Mouse (Mus musculus) left cerebral cortex, adult 9 months (tissue): ENCODE measurements around the gene Hmcn2.

ENCODE experiments used
- DNase-seq, 2 experiments: peaks; one replicate each; pipeline ENCODE4 v3.0.0; 2022; ENCODE audit warnings: low spot score in 2 of 2

Hmcn2 gene

GRCm38 (mm10) chr2:31304801-31305665 lies 9.2 kb upstream of the Hmcn2 start:
- no peak for DNase-seq

DNA sequence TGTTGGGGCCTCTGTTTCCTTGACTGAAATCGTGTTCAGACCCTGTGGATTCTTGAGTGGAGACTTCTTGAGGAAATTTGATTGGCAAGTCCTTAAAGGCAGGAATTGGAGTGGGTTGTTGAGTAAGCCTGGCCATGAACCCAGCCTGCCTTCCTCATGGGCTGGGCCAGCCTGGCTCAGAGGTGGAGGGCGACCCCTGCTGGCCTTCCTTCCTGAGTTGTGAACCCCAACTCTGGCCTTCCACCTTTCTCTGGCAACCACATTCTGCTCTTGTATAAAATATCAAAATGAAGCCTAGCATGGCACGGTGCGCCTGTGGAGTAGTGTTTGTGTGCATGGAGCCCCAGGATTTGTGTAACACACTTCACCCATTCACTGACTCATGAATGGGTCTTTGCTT lies 8.5 kb upstream of the Hmcn2 start:
- DNase-seq = no peak

- no peak for DNase-seq
These were observed 6.0 kb upstream of the Hmcn2 start for GRCm38 (mm10) chr2:31308257-31308656.

DNA sequence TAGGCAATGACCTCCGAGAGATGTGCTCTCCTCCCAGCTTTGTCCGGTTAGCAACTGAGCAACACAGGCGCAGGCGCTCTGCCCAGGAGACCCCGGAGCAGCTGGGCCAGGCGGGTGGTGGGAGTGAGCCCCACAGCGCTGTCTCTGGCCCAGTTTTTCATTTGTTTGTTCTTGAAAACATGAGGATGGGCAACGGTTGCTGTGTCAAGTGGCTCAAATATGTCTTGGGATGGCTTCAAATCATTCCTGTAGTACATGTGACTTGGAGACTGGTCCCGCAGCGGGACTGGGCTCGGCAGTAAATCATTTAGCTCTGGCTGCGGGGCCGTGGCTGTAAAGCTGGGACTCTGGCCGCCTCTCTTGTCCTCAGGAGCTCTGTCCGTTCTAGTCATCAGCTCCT lies 4.7 kb upstream of the Hmcn2 start:
- no peak for DNase-seq

DNA sequence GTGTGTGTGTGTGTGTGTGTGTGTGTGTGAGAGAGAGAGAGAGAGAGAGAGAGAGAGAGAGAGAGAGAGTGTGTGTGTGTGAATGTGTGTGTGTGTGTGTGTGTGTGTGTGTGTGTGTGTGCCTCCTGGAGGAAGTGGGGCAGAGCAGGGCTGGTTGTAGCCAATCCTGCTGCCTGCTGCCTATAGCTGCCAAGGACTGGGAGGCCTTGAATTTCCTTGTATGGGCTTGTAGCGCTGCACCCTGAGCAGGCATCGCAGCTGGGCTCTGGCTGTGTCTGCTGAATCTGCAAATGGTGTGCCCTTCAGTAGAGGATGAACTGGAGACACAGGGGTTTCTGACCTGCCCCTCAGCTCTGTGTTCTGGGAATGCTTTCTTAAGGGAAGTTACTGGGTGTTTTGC lies 3.9 kb downstream of the Hmcn2 start:
- no peak for DNase-seq

DNA sequence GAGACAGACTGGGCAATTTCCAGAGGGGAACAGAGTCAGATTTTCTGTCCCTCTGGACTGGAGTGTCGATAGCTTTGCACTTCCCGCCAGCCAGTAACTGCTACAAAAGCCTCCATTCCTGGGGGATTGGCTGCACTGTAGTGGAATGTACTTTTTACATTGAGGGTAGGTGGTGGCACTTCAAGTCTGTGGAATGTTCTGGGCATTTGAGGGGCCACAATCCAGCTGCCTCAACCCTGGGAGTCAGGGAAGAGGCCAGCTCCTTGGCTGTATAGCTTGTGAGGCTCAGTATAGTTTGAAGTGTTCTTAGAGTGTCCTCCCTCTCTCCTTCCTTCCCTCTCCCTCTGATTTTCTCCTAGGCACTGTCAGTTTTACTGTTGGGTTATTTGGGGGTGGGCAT lies 5.0 kb downstream of the Hmcn2 start:
- DNase-seq = no peak

GRCm38 (mm10) chr2:31327186-31327585 lies 13.0 kb downstream of the Hmcn2 start:
- DNase-seq = no peak

DNA sequence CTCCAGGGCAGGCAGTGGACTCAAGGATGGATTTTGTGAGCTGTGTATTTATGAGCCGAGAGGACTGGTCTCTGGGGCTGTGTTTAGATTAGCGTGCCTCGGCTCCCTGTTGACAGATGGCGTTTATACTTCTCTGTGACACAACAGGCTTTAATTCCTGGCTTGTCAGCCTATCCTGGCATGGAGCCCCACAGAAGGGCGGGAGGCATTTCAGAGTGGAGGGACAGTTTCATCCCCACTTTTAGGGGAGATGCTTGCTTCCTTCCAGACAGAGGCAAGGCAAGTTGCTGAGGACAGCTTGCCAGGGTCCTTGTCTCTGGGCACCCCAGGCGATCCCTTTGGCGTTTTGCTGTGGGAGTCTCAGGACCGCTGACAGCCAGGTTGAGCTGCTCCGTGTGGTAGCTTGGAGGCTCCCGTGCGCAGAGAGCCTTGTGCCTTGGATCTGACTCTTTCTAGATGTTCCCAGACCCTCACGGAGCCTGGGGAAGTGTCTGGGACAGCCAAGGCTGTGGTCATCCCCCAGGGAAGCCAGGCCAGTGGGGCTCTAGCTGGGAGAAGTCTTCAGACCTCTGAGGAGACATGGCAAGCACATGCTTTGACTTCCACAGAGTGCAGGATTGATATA lies 23.6 kb downstream of the Hmcn2 start:
- no peak for DNase-seq

DNA sequence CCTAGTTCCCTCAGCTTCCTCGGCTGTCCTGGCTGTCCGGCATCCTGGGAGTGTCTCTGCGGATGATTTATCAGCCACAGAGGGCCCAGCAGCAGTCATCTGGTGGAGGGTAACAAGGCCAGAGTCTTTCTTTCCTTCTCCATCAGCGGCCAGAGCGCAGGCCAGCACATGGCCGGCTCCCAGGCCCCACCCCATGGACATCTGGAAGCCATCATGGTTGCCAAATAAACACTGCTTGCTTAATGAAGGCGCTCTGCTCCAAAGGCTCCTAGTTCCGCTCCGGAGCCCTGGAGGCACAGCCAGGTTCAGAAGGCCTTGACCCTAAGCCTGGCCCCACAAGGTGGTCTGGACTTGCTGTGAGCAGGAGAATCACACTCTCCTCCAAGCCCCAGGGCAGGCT lies 25.6 kb downstream of the Hmcn2 start:
- no peak for DNase-seq

DNA sequence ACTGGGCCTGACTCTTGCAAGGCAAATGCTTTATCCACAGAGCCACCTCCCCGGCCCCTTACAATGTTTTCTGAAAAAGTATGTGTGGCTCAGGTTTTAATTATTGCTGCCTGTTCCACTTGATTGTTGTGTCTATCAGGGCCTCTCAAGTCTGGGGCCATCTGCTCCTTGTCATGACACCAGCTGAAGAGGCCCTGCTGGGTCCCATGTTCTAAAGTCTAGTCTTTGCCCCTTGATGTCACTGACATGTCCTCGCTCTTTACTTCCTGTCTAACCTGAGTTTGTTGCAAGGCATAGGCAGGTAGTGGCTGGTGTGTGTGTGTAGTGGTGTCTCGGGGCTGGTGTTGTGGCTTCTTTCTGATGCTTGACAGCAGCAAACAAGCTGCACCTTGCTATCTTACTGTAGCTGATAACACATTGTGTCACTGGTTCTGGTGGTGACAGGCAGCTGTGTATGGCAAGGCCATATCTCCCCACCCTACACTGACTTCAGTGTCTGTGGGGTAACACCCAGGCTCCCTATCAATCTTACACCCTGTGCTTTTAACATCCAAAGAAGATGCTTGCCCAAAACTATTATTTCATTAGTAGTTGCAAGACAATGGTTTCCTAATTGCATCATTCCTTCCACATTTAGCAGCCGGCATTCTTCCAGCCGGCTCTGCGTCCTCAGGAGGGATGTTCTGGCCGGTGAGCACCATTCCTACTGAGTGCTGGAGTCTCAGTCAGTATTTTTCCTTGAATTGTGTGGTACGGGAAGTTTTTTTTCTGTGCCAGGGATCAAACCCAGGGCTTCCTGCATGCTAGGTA lies 27.7 kb downstream of the Hmcn2 start:
- DNase-seq = no peak

DNA sequence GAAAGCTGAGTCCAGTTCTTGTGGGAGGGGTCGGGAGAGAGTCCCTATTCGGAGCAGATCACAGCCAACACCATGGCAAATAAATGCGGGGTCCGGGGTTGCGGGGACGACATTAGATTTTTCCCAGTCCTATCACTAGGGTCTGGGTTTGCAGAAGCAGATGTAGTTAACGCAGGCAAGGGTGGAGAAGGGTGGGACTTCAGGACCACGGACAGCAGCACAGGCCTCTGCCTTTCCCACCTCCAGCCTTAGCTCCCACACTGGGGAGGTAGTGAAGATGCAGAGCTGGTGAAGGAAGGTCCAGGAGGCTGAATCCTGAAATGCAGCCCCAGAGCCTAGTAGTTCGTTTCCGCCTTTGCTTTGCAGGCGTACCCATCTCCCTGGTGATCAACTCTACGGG lies 31.9 kb downstream of the Hmcn2 start:
- no peak for DNase-seq

DNA sequence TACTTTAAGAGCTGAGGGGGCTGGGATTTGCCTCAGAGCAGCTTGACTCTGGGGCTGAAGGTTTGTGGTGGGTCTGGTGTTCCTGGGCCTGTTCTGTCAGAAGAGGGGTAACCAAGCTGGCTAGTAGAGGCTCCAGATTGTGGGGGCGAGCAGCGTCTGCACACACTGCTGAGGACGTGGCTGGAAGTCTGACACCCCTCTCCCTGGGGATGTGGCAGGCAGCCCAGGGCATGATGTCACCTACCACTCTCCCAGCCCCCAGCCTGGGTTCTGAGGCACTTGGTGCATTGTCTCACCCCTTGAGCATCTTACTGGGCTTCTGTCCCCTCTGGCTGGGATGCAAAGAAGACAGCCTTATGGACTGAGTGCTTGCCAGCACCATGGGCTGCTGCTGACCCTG lies 34.2 kb downstream of the Hmcn2 start:
- no peak for DNase-seq

GRCm38 (mm10) chr2:31348850-31349249 lies 34.6 kb downstream of the Hmcn2 start:
- DNase-seq = no peak

DNA sequence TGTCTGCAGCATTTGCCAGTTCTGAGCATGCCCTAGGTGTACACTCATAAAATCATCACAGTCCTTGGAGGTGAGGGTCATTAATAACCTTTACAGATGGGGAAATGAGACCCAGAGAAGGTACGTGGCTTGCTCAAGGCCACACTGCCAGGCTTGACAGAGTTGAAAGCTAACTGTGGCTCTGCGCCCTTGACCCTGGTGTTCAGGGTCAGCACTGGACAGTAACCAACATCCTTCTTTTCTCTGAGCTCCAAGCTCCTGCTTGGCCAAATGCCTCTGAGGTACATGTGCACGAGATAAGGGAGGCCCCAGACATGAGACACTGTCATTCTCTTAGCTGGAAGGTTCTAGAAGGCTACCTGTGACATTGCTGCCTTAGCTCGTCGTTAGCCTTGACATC lies 42.6 kb downstream of the Hmcn2 start:
- no peak for DNase-seq

DNA sequence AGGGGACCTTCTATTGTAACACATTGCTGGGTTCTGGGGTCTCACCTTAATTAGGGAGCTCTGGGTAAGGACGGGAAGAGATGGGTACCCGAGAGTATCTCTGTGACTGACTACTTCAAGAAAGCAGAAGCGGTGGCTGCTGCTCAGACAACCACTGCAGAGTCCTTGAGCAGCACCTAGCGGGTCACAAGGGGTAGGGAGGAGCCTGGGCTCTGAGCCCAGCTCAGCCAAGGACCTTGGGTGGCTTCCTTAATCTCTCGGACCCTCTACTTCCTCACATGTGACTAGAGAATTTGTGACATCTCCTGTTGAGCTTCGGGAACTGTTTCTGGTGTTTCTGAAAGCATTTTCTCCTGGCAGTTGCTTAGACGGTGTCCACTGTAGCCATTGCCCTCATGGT lies 45.1 kb downstream of the Hmcn2 start:
- DNase-seq = no peak

GRCm38 (mm10) chr2:31367186-31367585 lies 53.0 kb downstream of the Hmcn2 start:
- DNase-seq = no peak

GRCm38 (mm10) chr2:31371396-31371795 lies 57.2 kb downstream of the Hmcn2 start:
- no peak for DNase-seq

DNA sequence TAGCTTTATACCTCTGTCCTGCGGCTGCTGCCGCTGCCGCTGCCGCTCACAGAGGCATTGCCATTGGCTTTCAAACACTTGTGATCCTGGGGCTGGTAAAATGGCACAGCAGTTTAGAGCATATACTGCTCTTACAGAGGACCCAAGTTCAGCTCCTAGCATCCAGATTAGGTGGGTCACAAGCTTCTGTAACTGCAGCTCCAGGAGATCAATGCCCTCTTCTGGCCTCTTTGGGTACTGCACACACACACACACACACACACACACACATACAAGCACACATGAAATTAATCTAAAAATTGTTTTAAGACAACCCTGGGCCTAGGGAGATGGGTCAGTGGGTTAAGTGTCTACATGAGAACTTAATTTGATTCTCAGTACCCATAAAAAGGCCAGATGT lies 58.0 kb downstream of the Hmcn2 start:
- no peak for DNase-seq

DNA sequence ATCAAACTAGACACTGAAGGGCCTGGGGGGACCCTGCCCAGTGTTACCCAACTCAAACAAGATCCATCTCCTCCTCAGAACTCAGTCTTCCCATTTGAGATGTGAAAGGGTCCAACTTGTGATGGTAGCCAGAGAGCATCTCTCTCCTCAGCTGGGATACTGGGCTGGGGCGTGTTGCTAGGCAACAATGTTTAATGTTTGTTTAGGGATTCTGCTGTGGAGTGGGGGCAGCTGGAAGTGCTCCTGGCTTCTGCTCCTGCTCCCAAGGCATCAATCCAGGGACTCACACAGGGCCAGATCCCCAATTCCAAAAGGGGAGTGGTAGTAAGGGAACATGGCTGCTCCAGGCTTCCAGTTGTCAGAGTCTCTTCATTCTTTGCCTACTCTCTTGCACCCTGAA lies 60.2 kb downstream of the Hmcn2 start:
- DNase-seq = peak in 1 of 2 experiments; percentile 20

DNA sequence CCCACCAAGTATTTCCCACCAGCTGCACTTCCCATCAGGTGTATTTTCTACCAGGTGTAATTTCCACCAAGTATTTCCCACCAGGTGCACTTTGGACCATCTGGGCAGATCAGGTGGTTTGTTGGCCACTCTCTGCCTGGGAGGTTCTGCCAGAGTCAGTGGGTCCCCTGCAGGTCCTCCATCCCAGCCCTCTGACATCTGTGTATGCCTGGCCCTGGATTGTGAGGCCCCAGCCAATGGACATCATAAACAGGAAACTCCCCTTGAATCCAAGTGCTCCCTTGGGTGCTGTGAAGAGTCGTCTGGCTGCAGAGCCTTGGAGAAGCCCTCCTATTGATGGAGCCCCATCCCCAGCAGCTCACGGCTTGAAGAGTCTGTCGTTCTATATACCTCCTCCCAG lies 61.8 kb downstream of the Hmcn2 start:
- no peak for DNase-seq

DNA sequence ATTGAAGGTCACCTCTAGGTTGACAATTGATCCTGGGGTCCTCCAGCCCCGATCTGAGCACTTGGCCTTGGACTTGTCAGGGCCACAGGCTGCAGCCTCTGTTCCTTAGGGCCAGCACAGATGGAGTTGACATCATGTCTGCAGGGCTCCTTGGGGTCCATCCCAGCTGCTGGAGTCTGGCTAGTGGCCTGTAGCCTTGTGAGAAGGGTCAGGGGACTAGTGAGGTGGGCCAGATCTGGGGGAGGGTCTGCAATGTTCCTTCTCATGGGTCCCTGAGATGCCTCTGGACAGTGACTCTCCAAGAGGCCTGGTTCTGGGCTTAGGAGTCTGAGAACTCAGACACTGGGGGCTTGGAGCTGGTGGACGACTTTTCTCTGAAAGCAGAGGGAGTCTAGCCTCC lies 63.3 kb downstream of the Hmcn2 start:
- no peak for DNase-seq

DNA sequence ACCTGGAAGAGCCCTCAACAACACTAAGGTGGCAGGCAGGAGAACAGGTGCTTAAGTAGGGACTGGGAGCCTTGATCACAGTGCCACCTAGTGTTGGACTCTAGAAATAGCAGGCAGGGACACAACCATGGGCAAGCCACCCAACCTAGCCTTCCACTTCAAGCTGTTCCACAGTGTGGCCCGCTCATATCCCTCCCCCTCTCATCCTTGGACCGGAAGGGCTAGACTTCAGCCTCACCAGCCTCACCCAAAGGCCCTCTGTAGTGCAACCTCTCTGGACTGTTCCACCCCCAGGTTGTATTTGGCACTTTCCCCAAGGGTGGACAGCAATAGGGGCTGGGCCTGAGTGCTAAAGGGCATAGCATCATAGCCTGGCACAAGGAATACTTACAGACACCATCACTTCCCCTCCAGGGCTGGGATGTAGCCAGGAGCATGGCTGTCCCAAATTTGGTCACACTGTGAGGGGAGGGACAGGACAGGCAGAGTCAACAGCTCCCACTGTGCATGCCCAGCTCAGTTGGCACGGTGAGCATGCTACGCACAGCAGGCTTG lies 67.2 kb downstream of the Hmcn2 start:
- peak in 1 of 2 experiments; percentile 33 for DNase-seq
